Mouse (Mus musculus) ES-E14 (cell line): ENCODE measurements at regions not wholly inside any gene's neighbourhood (a gene's known extent, or its start where the extent isn't known, plus 50 kb on each side); places are given as distances from the start of the nearest gene placed in this dataset.

Source experiments
- DNase-seq: peaks from one replicate; pipeline ENCODE4 v3.0.0-alpha.2; 2013; ENCODE audit warnings: low read depth, low spot score
- H3K27ac ChIP-seq: 2 replicates; pipeline ENCODE4 v1.5.1; 2012; ENCODE audit warnings: low read depth, mild to moderate bottlenecking, low read length, moderate library complexity, mixed read lengths; ENCODE audit not compliant: poor library complexity, insufficient read depth, severe bottlenecking
- H3K36me3 ChIP-seq: 2 replicates; pipeline ENCODE4 v1.6.1; 2012; ENCODE audit warnings: mild to moderate bottlenecking, low read length, moderate library complexity, mixed read lengths; ENCODE audit not compliant: control insufficient read depth, poor library complexity, insufficient read depth, severe bottlenecking
- H3K4me1 ChIP-seq, 2 experiments: fragments of 150-350 bp in 1 of 2; sonication (generic) in 1 of 2; 2 replicates each; pipeline ENCODE4 v1.6.1; 2012; ENCODE audit warnings: low read length in 2 of 2, mild to moderate bottlenecking in 1 of 2, mixed read lengths in 1 of 2; ENCODE audit not compliant: control insufficient read depth in 2 of 2, insufficient read depth in 2 of 2, poor library complexity in 1 of 2
- H3K4me3 ChIP-seq, 2 experiments: fragments of 150-350 bp in 1 of 2; sonication (generic) in 1 of 2; 2 replicates each; pipeline ENCODE4 v1.5.1; 2012; ENCODE audit warnings: low read length in 2 of 2, low read depth in 1 of 2, mild to moderate bottlenecking in 1 of 2, mixed read lengths in 1 of 2; ENCODE audit not compliant: insufficient read depth in 1 of 2, poor library complexity in 1 of 2, severe bottlenecking in 1 of 2
- H3K9ac ChIP-seq: 2 replicates; pipeline ENCODE4 v1.6.1; 2012; ENCODE audit warnings: low read depth, mild to moderate bottlenecking, low read length, mixed read lengths; ENCODE audit not compliant: poor library complexity, insufficient read depth, severe bottlenecking
- H3K9me3 ChIP-seq: fragments of 150-350 bp; sonication (generic); 2 replicates; pipeline ENCODE4 v1.6.1; 2012; ENCODE audit warnings: low read depth, mild to moderate bottlenecking, low read length; ENCODE audit not compliant: control insufficient read depth, insufficient read depth
- CHD2 ChIP-seq: IDR thresholded peaks from 2 replicates; pipeline ENCODE4 v1.6.1; 2014; ENCODE audit warnings: mild to moderate bottlenecking, low read depth, low read length, inconsistent platforms
- HCFC1 ChIP-seq: IDR thresholded peaks from 2 replicates; pipeline ENCODE4 v1.6.1; 2012; ENCODE audit warnings: low read length, inconsistent platforms, borderline replicate concordance; ENCODE audit not compliant: insufficient read depth
- MAFK ChIP-seq: IDR thresholded peaks from 2 replicates; pipeline ENCODE4 v1.6.1; 2014; ENCODE audit warnings: mild to moderate bottlenecking, low read depth, low read length, inconsistent platforms; ENCODE audit not compliant: insufficient read depth
- ZC3H11A ChIP-seq: IDR thresholded peaks from 2 replicates; pipeline ENCODE4 v1.6.1; 2012; ENCODE audit warnings: low read depth, mild to moderate bottlenecking, inconsistent platforms, low read length, borderline replicate concordance
- ZNF384 ChIP-seq: IDR thresholded peaks from 2 replicates; pipeline ENCODE4 v1.6.1; 2012; ENCODE audit warnings: low read depth, low read length, inconsistent platforms
- in situ Hi-C, 2 experiments: fragments of 600-800 bp; cut with MboI; formaldehyde crosslinking; loops; one replicate each; pipeline ENCODE4 v1.15.1; 2025; ENCODE audit warnings: low sequenced_read_pairs in 2 of 2, inconsistent platforms in 1 of 2; ENCODE audit not compliant: unreplicated experiment in 2 of 2

DNA sequence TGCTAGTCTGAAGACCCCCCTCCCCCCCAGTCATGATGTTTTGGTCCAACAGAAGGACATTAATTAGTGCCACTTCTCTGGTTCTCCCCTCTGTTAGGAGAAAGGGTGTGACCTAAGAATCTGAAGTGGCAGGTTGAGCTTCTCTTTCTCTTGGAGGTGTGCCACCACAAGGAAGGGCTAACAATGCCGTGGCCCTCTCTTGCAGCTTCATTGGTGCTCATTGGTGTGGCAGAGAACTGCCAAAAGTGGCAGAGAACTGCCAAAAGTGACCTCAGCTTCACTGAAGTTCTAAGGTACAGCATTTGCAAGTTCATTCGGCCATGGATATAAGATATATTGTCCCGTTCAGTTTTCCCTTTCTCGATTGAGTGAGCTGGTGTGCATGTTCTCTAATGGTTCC lies 123.7 kb downstream of the Csl start:
- Histone ChIP-seq H3K36me3 (no peaks in the 10 kb centered on the region), H3K9me3 (no peaks in the 10 kb centered on the region), H3K27ac (no peak overlapping the region), H3K4me1 (no peaks in the 10 kb centered on the region), H3K9ac (no peak overlapping the region), H3K4me3 (no peak overlapping the region)
- no peak for DNase-seq
- TF ChIP-seq CHD2 (no peak), HCFC1 (no peak)
- in situ Hi-C loops, result loop anchor here (25.0 kb wide), 2 partner anchors 527 to 827 kb away; no protein-coding TSS in a partner anchor

GRCm38 (mm10) chr10:99639022-99639421 lies 120.4 kb downstream of the Csl start:
- TF ChIP-seq ZNF384 (no peak), MAFK (no peak), ZC3H11A (no peak), CHD2 (no peak), HCFC1 (no peak)
- Histone ChIP-seq H3K9ac (no peak overlapping the region), H3K9me3 (no peaks in the 10 kb centered on the region), H3K36me3 (no peaks in the 10 kb centered on the region), H3K4me3 (no peak overlapping the region), H3K27ac (no peak overlapping the region), H3K4me1 (no peaks in the 10 kb centered on the region)
- no peak for DNase-seq
- in situ Hi-C loops, result loop anchor here (25.0 kb wide), 2 partner anchors 523 to 823 kb away; no protein-coding TSS in a partner anchor

DNA sequence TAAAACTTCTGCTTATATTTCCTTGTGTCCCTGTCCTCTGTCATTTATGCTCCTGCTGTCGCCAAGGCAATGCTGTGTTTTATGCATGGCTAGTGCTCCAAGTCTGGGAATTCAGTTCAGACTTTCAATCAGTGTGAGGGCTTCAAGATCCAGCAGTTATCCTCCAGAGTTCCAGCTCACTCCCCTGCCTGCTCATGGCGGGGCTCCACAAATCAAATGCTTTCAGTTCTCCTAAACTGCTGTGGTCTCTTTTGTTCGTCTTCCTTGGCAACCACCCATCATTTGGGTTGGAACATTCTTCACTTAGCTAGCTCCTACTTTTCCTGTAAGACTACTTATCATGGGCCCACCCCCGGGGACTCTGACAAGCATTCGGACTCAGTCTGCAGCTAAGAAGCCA lies 120.0 kb downstream of the Csl start:
- H3K4me1 ChIP-seq, result no peaks in the 10 kb centered on the region
- TF ChIP-seq ZNF384, result no peak
- TF ChIP-seq ZC3H11A, result no peak
- no peak for TF ChIP-seq MAFK
- no peak for TF ChIP-seq HCFC1
- TF ChIP-seq CHD2, result no peak
- DNase-seq, result no peak
- H3K36me3 ChIP-seq, result no peaks in the 10 kb centered on the region
- no peaks in the 10 kb centered on the region for H3K9me3 ChIP-seq
- in situ Hi-C loops, result loop anchor here (25.0 kb wide), 2 partner anchors 523 to 823 kb away; no protein-coding TSS in a partner anchor
- no peak overlapping the region for H3K9ac ChIP-seq
- H3K27ac ChIP-seq, result no peak overlapping the region
- H3K4me3 ChIP-seq, result no peak overlapping the region

- H3K4me1 ChIP-seq, result no peaks in the 10 kb centered on the region
- H3K9me3 ChIP-seq, result no peaks in the 10 kb centered on the region
- H3K4me3 ChIP-seq, result no peak overlapping the region
- no peak overlapping the region for H3K27ac ChIP-seq
- DNase-seq, result peak; percentile 17
- no peaks in the 10 kb centered on the region for H3K36me3 ChIP-seq
- in situ Hi-C loops, result loop anchor here (25.0 kb wide), 2 partner anchors 521 to 821 kb away; no protein-coding TSS in a partner anchor
- no peak overlapping the region for H3K9ac ChIP-seq
- no peak for TF ChIP-seq CHD2
- no peak for TF ChIP-seq ZNF384
- peak; percentile 58; the same call in 1 of the 2 replicates for TF ChIP-seq ZC3H11A
- no peak for TF ChIP-seq HCFC1
Measured at GRCm38 (mm10) chr10:99641784-99642183, 117.7 kb downstream of the Csl start.
